Mouse (Mus musculus) kidney, postnatal 0 days (tissue): ENCODE measurements around the gene Plekhb2. TPM values are rescaled to one million over a fixed set of nuclear protein-coding genes. Genes with fewer than 3 reads are reported as not detected.
A peak's percentile ranks its signal among the peaks of the same experiment; 100 is the strongest.

Source experiments
- ATAC-seq: fragments of 200-750 bp; cut with Nextera tagmentation; replicated peaks from 2 replicates; pipeline ENCODE4 v1.8.0; 2017; ENCODE audit warnings: low read depth, moderate number of reproducible peaks, moderate TSS enrichment, moderate library complexity; ENCODE audit not compliant: low FRiP score
- DNase-seq: peaks from one replicate; pipeline ENCODE4 v3.0.0-alpha.2; 2016; ENCODE audit warnings: low spot score
- H3K27ac ChIP-seq: fragments of 300-500 bp; sonication (generic); 2 replicates; pipeline ENCODE4 v1.5.1; 2014; ENCODE audit warnings: mild to moderate bottlenecking
- H3K27me3 ChIP-seq: fragments of 300-500 bp; sonication (generic); 2 replicates; pipeline ENCODE4 v1.6.1; 2014; ENCODE audit warnings: low read length, mixed read lengths; ENCODE audit not compliant: insufficient read depth
- H3K36me3 ChIP-seq: fragments of 300-500 bp; sonication (generic); 2 replicates; pipeline ENCODE4 v1.6.1; 2014; ENCODE audit warnings: low read length, mixed read lengths; ENCODE audit not compliant: insufficient read depth
- H3K4me1 ChIP-seq: fragments of 300-500 bp; sonication (generic); replicated peaks from 2 replicates; pipeline ENCODE4 v1.6.1; 2014; ENCODE audit warnings: antibody characterized with exemption, low read length, mixed read lengths; ENCODE audit not compliant: insufficient read depth
- H3K4me2 ChIP-seq: fragments of 300-500 bp; sonication (generic); 2 replicates; pipeline ENCODE4 v1.6.1; 2014; ENCODE audit warnings: mild to moderate bottlenecking, low read length, moderate library complexity, mixed read lengths
- H3K4me3 ChIP-seq: fragments of 300-500 bp; sonication (generic); replicated peaks from 2 replicates; pipeline ENCODE4 v1.5.1; 2014; ENCODE audit warnings: low read depth, low read length
- H3K9ac ChIP-seq: fragments of 300-500 bp; sonication (generic); 2 replicates; pipeline ENCODE4 v1.6.1; 2014; ENCODE audit warnings: low read depth, low read length
- H3K9me3 ChIP-seq: fragments of 300-500 bp; sonication (generic); replicated peaks from 2 replicates; pipeline ENCODE4 v1.6.1; 2016; ENCODE audit warnings: low read length, inconsistent platforms, mixed read lengths
- CTCF ChIP-seq: IDR thresholded peaks from 2 replicates; pipeline ENCODE4 v1.5.1; 2016; ENCODE audit warnings: antibody characterized with exemption, low read depth, mild to moderate bottlenecking, moderate library complexity
- WGBS: fragments of 180-500 bp; shearing (Covaris S2); extraction: QIAGEN DNeasy Blood & Tissue Kit; methylation state at CpG from one replicate; pipeline ENCODE4 v1.1.7; 2014; 5-methylcytosine and 5-hydroxymethylcytosine counted together
- polyA plus RNA-seq: library from polyadenylated mRNA; unstranded; fragments of >200 nt; fragmentation: Nextera tagmentation; extraction: Ambion mirVana; gene quantifications from 2 replicates; pipeline ENCODE4 v1.2.1, GENCODE M21; 2015

Plekhb2 gene
- polyA plus RNA-seq, 1 experiment from 2014 or later: 61.2 TPM

DNA sequence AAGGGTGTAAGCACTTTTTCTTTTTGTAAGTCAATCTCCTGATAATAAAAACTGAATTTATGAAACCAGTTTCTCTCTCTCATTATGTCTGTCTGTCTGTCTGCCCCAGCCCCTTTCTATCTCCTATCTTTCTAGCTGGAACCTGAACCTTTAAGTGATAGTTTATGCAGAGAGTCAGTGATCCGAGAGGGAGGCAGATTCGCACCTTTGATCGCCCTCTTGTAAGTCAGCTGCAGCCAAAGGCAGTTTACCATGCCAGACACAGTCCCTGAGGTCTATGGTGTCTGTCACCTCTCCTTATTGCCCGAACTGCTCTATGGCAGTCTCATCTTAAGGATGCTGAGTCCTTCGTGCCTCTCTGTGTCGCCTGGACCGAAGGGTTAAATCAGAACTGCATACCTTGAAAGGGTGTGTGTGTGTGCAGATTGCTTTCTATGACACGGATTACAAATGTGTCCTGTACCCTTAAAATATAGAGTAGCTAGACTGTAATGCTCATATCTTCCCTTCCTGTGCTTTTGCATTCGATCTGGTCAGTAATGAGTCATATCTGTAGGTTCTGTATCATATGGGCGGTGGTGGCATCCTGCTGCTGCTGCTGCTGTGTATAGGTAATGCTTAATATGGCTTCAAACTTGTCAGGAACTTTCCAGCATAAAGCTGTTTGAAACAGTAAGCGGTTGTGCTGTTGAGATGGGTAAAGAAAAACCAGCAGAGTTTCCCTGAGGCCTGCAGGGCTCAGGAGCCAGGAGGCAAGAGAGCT is 2.5 kb downstream of the Plekhb2 start:
- no peak for TF ChIP-seq CTCF
- DNase-seq (no peak), ATAC-seq (no peak)
- H3K27me3 ChIP-seq: no peaks in the 10 kb centered on the region
- H3K4me1 ChIP-seq: peaks cover 19% of the 10 kb centered on the region; the same call in 1 of the 2 replicates
- H3K4me3 ChIP-seq: no peak overlapping the region
- H3K9me3 ChIP-seq: no peaks in the 10 kb centered on the region
- H3K36me3 ChIP-seq: no peaks in the 10 kb centered on the region
- 0 out of 2 replicates have a peak overlapping the region, but pooled peaks have one; percentile 35 for H3K9ac ChIP-seq
- H3K27ac ChIP-seq: peak overlapping the region; percentile 47; the same call in 1 of the 2 replicates
- peak overlapping the region; percentile 44; the same call in 1 of the 2 replicates for H3K4me2 ChIP-seq
- WGBS: 57% methylated on average over 11 of the region's 11 CpGs

DNA sequence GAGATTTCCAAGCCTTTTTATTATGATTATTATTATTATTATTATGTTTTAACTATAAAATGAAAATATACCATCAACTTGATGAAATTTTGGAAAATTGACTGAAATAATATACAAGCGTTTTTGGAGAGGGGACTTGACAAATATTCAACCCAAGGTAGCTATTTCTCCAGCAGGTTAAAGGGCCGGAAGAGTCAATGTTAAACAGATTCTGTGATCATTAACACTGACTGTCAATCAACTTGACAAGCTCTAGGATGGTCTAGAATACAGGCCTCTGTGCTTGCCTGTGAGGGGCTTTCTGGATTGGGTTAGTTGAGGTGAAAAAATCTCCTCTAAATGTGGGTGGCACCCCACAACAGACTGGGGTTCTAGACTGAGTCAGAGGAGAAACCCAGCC is 4.0 kb downstream of the Plekhb2 start:
- Histone ChIP-seq H3K9ac (no peak overlapping the region), H3K9me3 (no peaks in the 10 kb centered on the region), H3K4me1 (peaks cover 19% of the 10 kb centered on the region; the same call in 1 of the 2 replicates), H3K4me3 (no peak overlapping the region), H3K36me3 (no peaks in the 10 kb centered on the region), H3K27ac (no peak overlapping the region), H3K4me2 (no peak overlapping the region), H3K27me3 (no peaks in the 10 kb centered on the region)
- DNase-seq (no peak), ATAC-seq (no peak)
- TF ChIP-seq CTCF: no peak
- WGBS: 79% methylated on average over 2 of the region's 2 CpGs

DNA sequence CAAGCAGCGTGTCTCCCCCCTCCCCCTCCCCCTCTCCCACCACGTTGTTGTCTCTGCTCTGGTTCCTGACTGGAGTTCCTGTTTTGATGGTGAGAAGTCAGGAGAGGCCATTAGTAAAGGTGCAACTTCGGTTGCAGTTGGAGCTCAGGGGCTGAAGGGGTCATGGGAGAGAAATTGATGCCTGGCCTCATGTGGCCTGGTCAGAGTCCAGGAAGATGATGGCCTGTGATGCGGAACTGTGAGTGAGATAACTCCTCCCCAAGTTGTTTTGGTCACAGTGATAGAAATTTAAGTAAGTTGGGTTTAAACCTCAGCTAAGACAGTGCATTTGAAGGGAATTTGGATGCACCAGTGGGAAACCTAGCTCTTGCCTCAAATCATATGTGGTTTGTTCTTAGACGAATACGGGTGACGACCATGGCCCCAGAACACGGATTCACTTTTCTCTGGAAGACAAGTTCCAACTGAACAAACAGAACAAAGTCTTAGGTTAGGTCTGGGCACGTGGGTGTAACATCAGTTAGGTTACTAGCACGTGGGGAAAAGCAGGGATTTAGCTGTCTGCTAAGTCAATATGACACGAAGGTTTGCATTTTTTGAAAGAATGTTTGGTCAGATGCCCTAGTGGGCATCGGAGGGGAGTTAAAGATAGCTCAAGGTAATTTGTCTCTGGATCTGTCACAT is 5.4 kb downstream of the Plekhb2 start:
- Histone ChIP-seq H3K4me1 (peaks cover 19% of the 10 kb centered on the region; the same call in 1 of the 2 replicates), H3K27ac (no peak overlapping the region), H3K4me2 (no peak overlapping the region), H3K9me3 (no peaks in the 10 kb centered on the region), H3K36me3 (no peaks in the 10 kb centered on the region), H3K9ac (no peak overlapping the region), H3K4me3 (no peak overlapping the region), H3K27me3 (no peaks in the 10 kb centered on the region)
- ATAC-seq (no peak; the same call in 1 of the 2 replicates), DNase-seq (no peak)
- 51% methylated on average over 12 of the region's 12 CpGs for WGBS
- TF ChIP-seq CTCF: no peak

DNA sequence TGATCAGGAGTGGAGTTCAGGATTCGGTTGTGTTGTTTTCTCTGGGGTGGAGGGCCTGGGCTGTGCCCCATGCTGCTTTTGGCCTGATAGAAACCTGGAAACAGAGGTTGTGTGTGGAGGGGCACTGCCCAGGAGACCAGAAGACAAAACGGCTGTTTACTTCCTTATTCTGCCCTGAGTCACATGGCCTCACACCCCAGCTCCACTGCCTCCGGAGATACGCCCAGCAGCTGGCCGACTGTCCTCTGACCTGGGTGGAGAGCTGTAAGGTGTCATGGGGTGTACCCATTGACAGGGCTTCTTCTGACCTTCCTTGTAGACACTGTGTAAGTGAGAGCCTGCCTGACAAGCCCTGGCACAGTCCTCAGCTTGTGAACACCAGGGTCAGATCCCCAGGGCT is 8.9 kb downstream of the Plekhb2 start:
- Histone ChIP-seq H3K27ac (no peak overlapping the region), H3K36me3 (no peaks in the 10 kb centered on the region; the same call in 1 of the 2 replicates), H3K4me1 (no peaks in the 10 kb centered on the region), H3K4me2 (no peak overlapping the region), H3K9me3 (no peaks in the 10 kb centered on the region), H3K27me3 (no peaks in the 10 kb centered on the region), H3K4me3 (no peak overlapping the region), H3K9ac (no peak overlapping the region)
- TF ChIP-seq CTCF: no peak
- DNase-seq (no peak), ATAC-seq (peak; percentile 41)
- WGBS: 70% methylated on average over 5 of the region's 5 CpGs

DNA sequence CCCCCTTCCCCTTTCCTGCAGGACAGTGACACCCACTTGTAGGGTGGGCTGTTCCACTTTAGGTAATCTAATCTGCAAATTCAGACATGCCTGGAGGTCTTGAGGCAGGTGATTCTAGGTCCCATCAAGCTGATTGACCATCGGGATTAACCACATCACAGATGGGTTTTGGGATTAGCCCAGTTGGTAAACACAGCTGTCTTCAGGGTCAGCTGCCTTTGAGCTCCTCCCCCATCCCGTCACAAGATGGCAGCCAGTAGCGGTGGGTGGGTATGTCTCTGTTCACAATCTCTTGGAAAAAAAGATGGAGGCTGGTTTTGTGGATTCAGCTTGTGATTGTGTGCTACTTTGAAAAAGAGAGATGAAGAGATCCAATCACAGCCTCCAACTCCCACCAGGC is 10.0 kb downstream of the Plekhb2 start:
- Histone ChIP-seq H3K9me3 (no peaks in the 10 kb centered on the region), H3K4me3 (no peak overlapping the region), H3K27ac (no peak overlapping the region), H3K36me3 (no peaks in the 10 kb centered on the region; the same call in 1 of the 2 replicates), H3K4me2 (no peak overlapping the region), H3K4me1 (no peaks in the 10 kb centered on the region), H3K27me3 (no peaks in the 10 kb centered on the region), H3K9ac (no peak overlapping the region)
- no peak for TF ChIP-seq CTCF
- 90% methylated on average over 3 of the region's 3 CpGs for WGBS
- ATAC-seq (no peak), DNase-seq (no peak)

DNA sequence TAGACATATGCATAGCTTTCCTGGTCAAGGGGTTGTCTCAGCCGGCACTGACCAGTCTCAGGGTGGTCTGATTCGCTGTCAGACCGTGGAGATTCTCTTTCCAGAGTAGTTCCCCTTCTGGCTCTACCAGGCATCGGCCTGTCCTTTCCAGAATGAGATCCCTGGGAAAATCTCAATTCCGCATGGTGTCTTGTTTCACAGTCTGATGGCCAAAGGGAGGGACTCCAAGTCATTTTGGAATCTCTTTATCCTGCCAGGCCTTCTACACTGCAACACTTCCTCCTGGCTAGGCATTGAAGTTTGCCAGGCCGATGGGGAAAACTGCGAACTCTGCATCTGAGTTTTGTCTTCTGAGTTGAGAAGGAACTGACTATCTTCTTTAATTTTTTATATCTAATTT is 10.4 kb downstream of the Plekhb2 start:
- H3K9me3 ChIP-seq: no peaks in the 10 kb centered on the region
- no peaks in the 10 kb centered on the region for H3K27me3 ChIP-seq
- H3K4me2 ChIP-seq: no peak overlapping the region
- no peak overlapping the region for H3K27ac ChIP-seq
- no peak for ATAC-seq
- H3K4me3 ChIP-seq: no peak overlapping the region
- H3K4me1 ChIP-seq: no peaks in the 10 kb centered on the region
- no peak overlapping the region for H3K9ac ChIP-seq
- WGBS: 68% methylated on average over 7 of the region's 7 CpGs
- no peak for TF ChIP-seq CTCF
- DNase-seq: no peak
- no peaks in the 10 kb centered on the region; the same call in 1 of the 2 replicates for H3K36me3 ChIP-seq
